Mouse (Mus musculus): ENCODE measurements around the gene Frmd8. TPM values are rescaled to one million over a fixed set of nuclear protein-coding genes. Genes with fewer than 3 reads are reported as not detected.

Gene Frmd8
- total RNA-seq (2021): 1 to 10 TPM; 4.5 to 5.0 TPM
- long read RNA-seq, experiment 1, full-length matches to known transcripts: 1 of 12 reads
- long read RNA-seq, experiment 1, partial matches to known transcripts: 0 of 12 reads
- long read RNA-seq, experiment 1, other reads (novel, unspliced or antisense): 11 of 12 reads
- long read RNA-seq, experiment 2, full-length matches to known transcripts: 3 of 17 reads
- long read RNA-seq, experiment 2, partial matches to known transcripts: 0 of 17 reads
- long read RNA-seq, experiment 2, other reads (novel, unspliced or antisense): 14 of 17 reads

DNA sequence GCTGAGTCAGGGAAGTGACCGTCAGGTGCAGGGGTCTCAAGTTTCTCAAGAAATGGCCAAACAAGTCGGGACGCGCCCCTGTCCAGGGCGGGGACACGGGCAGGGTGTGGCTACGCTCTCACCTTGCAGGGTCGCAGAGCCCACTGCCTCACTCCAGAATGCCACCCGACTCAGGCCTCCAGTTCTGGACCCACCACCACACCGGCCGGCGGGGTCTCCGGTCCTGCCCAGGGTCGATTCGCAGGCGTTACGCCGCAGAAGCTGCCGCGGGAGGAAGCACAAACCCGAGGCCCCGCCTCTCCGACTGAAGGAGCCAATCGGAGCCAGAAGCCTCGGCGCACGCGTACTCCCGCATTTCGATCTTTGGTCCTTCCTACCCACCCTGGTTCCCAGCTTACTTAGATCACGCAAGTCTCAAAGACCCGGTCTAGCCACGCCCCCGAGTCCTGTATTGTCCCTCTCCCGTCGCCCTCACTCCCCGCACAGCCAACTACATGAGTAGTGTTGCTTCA is at the start of gene Frmd8:
Gene Frmd8, minus strand, starts transcription at position 306 of the 512 bp plus-strand sequence.
- intact Hi-C loops (cut with DNase I): no loop called here
- peak; percentile 91 to 92 for DNase-seq

DNA sequence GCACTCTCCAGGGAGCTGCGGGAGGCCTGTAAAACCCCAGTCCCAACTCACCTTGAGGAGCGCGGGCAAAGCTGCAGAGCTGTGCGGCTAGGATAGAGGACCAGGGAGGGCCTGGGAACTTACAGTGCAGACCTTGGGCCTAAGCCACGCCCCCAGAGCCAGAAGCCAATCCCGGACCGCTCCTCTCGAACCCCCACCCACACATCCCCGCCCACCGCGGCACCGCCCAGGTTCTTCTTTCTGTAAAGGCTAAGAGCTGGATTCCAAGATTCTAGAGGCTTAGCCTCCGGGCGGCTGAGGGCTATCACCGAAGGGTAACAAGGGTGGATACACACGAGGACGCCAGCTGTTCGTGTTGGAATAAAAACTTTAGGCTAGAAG is 49.6 kb upstream of the Frmd8 start, which contains the start of gene Cdc42ep2:
Gene Cdc42ep2, minus strand, starts transcription at position 104 of the 381 bp plus-strand sequence.
- intact Hi-C loops (cut with DNase I): loop anchor here (1.0 to 5.0 kb wide), 3 partner anchors 18 to 93 kb away; partner anchors contain the start of gene Capn1
- DNase-seq: peak; percentile 94 to 99

DNA sequence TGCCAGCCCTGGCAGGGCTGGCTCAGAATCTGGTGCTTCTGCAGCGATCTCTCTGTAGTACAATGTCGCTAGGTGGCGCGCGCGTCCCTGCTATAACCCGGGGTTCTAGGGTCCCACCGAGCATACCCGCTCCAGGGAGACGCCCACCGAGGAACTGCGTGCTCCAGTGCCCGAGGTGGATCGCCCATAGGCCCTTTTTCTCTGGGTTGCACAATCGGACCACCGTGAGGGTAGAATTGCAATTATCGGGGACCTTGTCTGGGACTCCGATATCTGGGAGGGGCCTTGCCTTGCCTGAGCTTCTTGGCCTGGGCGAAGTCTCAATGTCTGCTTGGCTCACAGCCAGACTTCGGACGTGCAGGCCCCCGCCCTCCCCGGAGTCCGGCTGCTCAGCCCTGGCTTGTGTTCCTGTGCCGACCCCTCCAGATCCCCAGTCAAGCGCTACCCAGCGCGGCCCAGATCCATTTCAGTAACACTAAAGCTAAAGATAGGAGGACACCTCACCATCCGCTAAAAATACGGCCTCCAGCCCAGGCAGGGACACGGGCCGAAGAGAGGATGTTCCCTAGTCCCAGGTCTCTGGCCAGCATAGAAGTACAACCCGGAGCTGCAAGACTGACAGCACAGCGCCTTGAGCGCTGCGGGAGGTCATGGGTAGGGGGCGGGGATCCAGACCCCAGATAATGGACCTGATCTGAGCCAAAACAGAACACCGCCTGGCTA is 49.1 kb upstream of the Frmd8 start:
- DNase-seq: peak; percentile 91 to 93
- intact Hi-C loops (cut with DNase I): loop anchor here (1.0 to 5.0 kb wide), 3 partner anchors 19 to 93 kb away; partner anchors contain the start of gene Capn1

DNA sequence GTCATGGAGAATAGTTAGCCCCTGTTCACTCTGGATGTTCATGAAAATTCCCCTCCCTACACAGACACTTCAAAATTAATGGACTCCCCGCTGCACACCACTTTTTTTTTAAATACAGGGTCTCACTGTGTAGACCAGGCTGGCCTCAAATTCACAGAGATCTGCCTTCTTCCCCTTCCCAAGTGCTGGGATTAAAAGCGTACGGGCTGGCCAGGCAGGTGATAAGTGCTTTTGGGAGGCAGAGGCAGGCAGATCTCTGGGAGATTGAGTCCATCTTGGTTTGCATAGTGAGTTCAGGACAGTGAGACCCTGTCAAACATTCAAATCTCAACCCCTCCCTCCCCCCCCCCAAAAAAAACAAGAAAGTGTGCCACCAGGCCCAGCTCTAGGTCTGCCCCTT is 47.9 kb upstream of the Frmd8 start:
- intact Hi-C loops (cut with DNase I): loop anchor here (5.0 kb wide), 1 partner anchor 94 kb away; the partner anchor contains the start of gene Capn1
- DNase-seq: no peak

DNA sequence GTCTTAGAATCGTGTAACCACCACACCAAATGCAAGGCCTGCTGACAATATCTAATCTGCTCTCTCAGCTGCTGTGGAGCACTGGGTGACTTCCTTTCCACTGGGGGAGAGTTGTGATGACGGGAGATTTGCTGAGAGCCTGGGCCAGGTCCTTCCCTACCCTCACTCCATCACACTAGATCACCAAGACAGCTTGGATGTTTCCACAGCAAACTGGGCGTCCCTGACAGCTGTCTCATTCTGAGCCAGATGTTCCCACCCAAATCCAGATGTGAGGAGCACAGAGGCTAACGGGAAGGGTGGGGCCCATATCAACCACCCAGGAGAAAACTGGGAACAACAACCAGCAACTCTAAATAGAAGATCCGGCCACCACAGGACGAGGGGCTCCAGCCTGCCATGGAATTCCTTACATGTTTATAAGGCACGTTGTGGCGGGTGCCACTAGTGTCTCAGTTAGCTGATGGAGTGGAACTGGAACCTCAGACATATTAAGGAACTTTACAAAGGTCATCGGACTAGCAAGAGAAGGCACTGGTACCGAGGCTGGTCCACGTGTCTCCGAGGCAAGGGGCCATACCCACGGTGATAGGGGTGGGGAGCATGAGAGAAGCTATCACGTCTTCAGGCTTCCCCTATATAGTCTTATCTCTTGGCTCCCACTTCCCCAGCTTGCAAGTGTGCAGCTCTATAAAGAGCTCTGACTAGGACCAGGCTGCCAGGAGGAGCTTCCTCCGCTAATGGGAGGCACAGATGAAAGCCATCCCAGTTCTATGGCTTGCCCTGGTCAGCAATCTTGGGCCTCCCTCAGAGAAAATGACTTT is 47.3 kb upstream of the Frmd8 start:
- peak in 1 of 2 experiments; percentile 48 for DNase-seq
- intact Hi-C loops (cut with DNase I): loop anchor here (5.0 kb wide), 1 partner anchor 95 kb away; the partner anchor contains the start of gene Capn1

DNA sequence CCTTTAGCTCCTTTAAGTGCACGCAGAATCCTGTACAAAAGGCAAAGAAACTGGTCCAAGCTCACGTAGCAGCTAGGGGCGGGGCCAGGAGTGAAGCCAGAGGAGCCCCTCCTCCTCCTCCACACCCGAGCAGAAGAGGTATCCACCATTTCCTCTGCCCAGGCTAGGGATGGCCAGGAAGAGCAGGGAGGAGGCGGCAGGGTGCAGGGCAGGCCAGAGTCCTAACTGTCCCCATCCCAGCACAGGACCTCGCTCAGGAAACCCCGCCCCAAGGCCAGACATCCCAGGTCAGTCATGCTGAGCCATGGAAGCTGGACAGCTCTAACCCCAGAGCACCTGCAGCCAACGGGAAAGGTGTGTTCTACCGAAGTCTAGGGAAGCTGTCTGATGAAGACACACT is 46.6 kb upstream of the Frmd8 start:
- no peak for DNase-seq
- intact Hi-C loops (cut with DNase I): loop anchor here (5.0 kb wide), 1 partner anchor 96 kb away; the partner anchor contains the start of gene Capn1

DNA sequence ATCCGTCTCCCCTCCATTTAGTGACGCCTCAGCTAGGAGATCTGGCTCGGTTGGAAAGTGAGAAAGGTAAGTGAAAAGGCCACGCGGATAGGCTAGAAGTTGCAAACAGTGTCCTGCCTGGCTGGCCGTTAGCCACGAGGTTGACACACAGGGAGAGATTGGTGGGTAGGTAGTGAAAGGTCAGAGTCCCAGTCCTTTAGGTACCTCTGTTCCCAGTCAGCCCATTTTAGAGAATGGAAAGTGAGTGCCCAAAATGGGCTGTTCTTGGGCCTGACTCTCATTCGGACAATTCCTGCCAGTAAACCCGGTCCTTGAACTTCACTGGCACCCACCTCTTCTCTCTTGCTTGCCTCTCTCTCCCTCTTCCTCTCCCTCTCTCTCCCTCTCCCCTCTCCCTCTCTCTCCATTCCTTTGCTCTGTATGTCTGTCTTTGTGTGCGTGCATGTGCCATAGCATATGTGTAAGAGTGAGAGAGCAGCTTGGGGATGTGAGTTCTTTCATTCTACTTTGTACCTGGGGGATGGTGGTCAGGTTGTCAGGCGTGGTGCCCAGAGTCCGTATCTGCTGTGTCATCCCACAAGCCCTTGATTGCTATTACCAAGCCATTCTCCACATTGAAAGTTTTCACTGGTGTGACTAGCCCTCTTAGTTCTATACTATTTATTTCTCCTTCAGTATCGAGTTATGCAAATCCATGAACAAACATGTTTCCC is 38.1 kb upstream of the Frmd8 start, which contains the start of gene Dpf2:
Gene Dpf2, minus strand, starts transcription at position 4 of the 713 bp plus-strand sequence.
- intact Hi-C loops (cut with DNase I): no loop called here
- no peak for DNase-seq

DNA sequence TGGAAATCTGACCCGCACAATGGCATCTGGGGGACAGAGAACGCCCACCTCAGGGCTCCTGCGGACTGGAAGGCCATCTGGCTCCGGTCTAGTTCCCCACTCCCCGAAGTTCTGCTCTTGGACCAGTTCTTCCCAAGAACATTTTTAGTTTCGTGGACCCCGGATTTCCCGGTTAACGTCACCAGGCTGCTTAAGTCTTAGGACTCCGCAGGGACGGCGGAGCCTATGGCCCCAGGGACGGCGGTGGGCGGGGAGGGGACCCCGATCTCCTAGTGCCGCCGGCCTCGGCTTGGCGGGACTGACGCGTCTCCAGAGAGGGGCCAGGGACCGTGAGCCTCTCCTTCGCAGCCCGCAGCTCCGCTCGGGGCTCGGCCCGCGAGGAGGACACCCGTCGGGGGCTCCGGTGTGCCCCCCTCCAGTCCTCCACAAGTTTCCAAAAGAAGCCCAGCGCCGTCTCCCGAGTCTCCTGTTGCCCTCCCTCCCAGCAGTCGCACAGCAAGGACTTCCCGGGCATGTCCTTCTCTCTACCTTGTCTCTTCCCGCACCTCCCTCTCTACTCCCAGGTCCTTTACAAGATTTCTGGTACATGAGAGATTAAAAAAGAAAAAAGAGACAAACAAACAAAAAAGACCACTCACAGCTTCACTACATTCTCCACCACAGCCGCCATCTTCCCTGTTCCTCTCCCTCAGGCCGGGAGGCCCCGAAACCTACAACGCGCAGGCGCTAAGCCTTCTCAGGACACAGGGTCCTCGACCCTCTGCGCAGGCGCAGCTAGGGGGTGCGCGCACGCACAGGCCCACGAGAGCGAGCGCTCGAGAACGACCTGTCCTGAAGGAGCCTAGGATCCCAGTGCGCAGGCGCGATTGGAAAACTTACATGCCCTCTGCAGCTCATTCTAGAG is 37.3 kb upstream of the Frmd8 start:
- peak; percentile 98 to 99 for DNase-seq
- intact Hi-C loops (cut with DNase I): no loop called here

DNA sequence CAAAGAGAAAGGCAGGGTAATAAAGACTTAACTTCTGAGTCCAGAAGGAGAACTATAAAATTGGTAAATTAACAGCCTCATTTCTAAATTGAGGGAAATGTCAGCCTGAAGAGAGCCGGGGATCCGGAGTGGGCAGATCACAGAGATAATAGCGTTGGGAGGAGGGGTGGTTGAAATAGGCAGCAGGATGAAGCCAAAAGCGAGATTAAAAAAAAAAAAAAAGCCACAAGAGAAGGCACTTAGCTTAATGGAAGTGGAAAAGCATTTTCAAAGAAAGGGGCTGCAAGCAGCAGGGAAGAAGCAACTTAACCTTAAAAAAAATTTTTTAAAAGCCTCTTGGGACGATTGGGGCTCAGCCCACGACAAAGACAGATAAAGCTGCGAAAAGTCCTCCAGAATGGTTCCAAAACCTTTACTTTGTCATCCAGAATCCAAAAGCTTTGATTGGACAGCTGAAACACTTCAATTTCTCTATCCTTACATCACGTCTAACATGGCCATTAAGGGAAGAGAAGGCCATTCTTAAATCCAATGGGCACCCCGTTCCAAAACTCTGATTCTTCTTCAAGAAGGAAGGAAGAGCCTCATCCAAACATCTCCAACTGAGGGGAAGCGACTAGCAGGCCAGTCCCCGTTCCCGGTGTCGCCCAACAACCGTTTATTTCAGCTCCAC is 36.5 kb upstream of the Frmd8 start:
- DNase-seq: no peak
- intact Hi-C loops (cut with DNase I): no loop called here

DNA sequence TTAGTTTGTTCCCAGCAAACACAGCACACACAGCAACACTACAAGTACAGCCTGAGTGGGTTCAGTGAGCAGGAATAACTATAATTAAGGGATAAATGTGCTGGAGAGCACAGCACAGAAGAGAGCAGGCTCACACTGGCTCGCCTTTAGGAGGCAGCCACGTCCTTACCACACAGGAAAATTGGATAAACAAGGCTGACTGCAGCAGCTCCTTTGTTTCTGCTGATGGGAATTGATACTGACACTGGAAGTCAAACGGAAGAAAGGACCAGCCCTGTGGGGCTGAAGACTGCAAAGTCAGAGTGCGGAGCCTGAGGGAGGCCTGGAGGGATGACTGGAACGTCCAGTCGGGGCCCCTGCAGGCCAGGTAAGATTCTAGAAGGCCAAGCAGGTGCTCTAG is 35.1 kb upstream of the Frmd8 start:
- no peak for DNase-seq
- intact Hi-C loops (cut with DNase I): no loop called here

DNA sequence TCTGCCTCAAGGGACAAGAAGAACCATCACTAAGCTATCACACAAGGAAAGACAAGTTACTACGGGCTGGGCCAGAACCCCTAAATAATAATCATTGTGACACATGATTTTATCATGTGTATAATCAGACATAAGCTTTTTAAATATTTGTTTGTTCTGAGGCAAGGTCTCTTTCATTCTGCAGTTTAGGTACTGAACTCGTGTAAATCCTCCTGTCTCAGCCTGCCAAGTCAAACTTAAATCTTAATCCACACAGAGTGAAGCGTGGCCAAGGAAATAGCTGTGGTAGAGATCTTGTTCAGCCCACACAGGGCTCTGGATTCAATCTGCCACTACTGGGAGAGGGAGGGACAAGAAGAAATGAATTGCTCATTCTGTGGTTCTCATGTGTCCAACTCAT is 32.2 kb upstream of the Frmd8 start:
- intact Hi-C loops (cut with DNase I): no loop called here
- DNase-seq: no peak

DNA sequence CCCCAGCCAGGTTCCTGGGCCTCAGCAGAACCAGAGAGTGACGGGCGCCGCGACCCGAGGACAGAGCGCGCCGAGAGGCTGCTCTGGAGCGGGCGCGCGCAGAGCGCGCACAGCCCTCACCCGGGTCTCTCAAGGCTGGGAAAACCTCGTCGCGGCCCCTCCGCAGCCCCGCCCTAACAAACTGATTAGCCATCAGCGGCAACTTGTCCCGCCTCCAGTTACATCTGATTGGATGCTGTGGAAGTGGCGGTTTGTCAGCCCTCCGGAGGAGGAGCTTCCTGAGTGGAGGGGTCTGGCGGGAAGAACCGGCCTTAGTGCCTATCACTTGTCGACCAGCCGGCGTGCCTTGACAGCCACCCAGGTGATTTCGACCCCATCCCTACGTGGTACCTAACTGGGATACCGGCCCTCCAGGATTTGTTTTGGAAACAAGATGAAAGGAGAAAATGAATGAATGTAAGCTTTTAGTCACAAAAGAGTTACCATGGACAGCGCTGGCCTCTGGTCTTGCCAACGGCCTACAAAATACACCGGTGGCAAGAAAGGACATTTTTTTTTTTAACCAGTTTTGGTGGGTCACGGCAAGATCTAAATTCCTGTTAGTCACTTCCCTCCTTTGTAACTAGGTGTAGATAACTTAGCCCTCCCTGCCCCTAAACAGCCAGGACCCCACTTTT is 19.1 kb upstream of the Frmd8 start, which contains the start of gene Tigd3:
Gene Tigd3, minus strand, starts transcription at position 148 of the 677 bp plus-strand sequence.
- peak; percentile 87 to 90 for DNase-seq
- intact Hi-C loops (cut with DNase I): no loop called here

DNA sequence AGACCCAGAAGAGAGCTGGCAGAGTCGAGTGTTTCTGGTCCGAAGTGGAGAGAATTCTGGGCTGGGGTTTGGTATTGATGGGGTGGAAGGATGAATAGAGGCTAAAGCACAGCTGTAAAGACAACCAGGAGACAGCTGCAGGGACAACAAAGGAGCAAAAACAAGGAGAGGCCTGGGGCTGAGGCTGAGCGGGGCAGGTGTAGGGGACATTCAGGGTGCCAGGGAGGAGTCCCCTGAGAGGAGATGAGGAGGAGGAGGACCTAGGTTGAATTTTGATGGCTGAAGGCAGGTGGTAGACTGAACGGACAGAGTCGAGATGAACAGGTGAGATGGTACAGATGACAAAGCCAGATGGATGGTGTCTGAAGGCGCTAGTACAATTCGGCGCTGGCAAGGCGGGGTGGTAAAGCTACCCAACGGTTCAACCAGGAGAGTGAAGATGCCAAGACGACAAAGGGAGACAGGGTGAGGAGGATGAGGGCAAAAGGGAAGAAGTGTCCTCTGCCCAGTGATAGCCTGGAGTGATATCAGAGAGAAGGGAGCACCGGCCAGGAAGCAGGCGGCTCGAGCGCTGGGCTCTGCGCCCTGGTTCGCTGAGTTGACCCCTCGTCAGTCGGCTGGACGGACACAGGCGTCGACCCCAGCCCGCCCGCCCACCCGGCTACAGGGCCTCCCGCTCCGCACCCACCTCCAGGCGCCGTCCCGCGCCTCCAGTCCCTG is 18.4 kb upstream of the Frmd8 start:
- no peak for DNase-seq
- intact Hi-C loops (cut with DNase I): no loop called here

DNA sequence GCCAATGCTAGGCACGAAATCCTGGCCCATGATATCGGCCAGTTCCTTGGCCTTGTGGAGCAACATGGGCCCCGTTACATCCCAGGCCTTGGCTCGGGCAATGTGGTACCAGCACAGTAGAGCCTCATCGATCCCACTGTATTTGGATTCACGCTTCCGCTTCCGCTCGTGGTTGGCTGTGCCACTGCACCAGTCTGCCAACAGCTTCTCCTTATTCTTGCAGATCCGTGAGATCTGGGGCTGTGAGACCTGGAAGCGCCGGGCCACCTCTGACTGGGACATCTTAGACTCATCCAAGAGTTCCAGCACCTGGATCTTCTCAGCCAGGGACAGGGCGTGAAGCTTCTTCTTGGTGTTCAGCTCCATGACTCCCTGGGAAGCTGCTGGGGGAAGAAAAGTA is 17.7 kb upstream of the Frmd8 start:
- intact Hi-C loops (cut with DNase I): no loop called here
- no peak for DNase-seq

DNA sequence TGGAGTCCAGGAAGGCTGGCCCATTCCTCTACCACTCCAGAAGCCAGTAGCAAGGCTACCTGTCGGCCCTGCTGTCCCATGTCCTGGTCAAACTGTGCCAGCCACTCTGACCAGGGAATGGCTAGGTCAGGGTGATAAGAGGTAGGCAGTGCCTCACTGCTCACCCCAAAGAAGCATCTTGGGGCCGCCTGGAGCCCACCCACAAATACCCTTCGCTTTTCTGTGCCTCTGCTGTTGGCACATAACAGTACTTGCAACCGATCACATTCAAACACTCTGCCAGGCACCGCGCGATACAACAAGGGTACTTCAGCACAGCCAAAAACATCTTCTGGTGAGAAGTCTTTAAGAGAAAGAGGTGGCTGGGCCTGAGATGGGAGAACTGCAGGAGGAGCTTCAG is 17.2 kb upstream of the Frmd8 start:
- no peak for DNase-seq
- intact Hi-C loops (cut with DNase I): no loop called here

DNA sequence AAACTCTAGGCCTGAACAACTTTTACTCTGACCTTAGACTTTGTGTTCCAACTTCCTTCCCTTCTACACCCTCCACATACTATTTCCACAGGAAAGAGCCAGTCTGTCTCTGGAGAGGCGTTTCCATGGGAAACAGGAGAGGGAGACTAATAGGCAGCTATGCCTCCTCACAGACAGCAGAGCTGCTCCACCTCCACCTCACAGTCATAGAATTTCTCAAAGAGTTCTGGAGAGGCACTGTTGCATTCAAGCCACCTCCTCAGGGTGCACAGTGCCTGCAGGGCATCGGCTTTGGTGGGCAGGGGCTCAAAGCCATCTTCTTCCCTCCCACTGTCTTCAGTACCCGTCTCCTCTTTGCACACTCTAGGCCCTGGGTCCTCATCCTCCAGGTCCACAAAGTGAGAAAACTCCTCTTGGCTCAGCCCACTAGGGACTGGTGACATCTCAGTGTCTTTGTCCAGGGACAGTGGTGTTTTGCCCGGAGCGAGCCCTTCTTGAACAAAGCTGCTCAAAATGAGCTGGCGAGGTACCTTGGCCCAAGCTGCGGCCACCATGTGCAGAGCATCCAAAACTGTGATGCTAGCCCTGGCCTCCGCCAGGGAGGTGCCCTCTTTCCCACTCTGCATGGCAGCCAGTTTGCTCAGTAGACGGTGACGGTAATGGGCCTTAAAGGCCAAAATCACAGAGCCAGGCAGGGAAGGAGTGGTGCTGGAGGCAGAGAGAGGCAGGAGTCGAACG is 16.6 kb upstream of the Frmd8 start:
- intact Hi-C loops (cut with DNase I): no loop called here
- DNase-seq: no peak

Data from gastrocnemius, postnatal 36 days (tissue).